Mouse (Mus musculus) myocyte (in vitro differentiated cells): ENCODE measurements at regions not wholly inside any gene's neighbourhood (a gene's known extent, or its start where the extent isn't known, plus 50 kb on each side); places are given as distances from the start of the nearest gene placed in this dataset.

ENCODE experiments used
- H3K27me3 ChIP-seq: one replicate; pipeline ENCODE4 v1.6.1; 2011; ENCODE audit not compliant: control insufficient read depth, insufficient read depth, insufficient read length
- H3K36me3 ChIP-seq: one replicate; pipeline ENCODE4 v1.6.1; 2011; ENCODE audit not compliant: control insufficient read depth, insufficient read depth
- H3K4me2 ChIP-seq: one replicate; pipeline ENCODE4 v1.6.1; 2011; ENCODE audit warnings: low read depth, control low read depth
- H3K4me3 ChIP-seq: one replicate; pipeline ENCODE4 v1.5.1; 2011; ENCODE audit warnings: mild to moderate bottlenecking, control low read depth, moderate library complexity
- H3K79me2 ChIP-seq: one replicate; pipeline ENCODE4 v1.6.1; 2011; ENCODE audit not compliant: control insufficient read depth, insufficient read depth
- H3ac ChIP-seq: one replicate; pipeline ENCODE4 v1.6.1; 2011; ENCODE audit not compliant: control insufficient read depth, insufficient read length
- CEBPB ChIP-seq: IDR thresholded peaks from 2 replicates; pipeline ENCODE4 v1.6.1; 2011; ENCODE audit warnings: mild to moderate bottlenecking, moderate library complexity; ENCODE audit not compliant: poor library complexity, insufficient read depth, severe bottlenecking
- E2F4 ChIP-seq: IDR thresholded peaks from one replicate; pipeline ENCODE4 v1.6.1; 2011; ENCODE audit warnings: mild to moderate bottlenecking, control low read depth, moderate library complexity; ENCODE audit not compliant: insufficient read depth
- MAX ChIP-seq: IDR thresholded peaks from one replicate; pipeline ENCODE4 v1.6.1; 2011; ENCODE audit warnings: low read depth, mild to moderate bottlenecking, control low read depth
- MYOD1 ChIP-seq, 3 experiments: IDR thresholded peaks; one replicate each; pipeline ENCODE4 v1.6.1; 2011; ENCODE audit warnings: control low read depth in 2 of 3, low read depth in 2 of 3, mild to moderate bottlenecking in 2 of 3, moderate library complexity in 1 of 3; ENCODE audit not compliant: insufficient read length in 2 of 3, control insufficient read depth in 1 of 3
- MYOG ChIP-seq, 3 experiments: IDR thresholded peaks; one replicate each; pipeline ENCODE4 v1.6.1; 2011; ENCODE audit warnings: control low read depth in 2 of 3, low read depth in 2 of 3, mild to moderate bottlenecking in 2 of 3; ENCODE audit not compliant: insufficient read length in 2 of 3, control insufficient read depth in 1 of 3, insufficient read depth in 1 of 3
- POLR2A ChIP-seq: IDR thresholded peaks from one replicate; pipeline ENCODE4 v1.6.1; 2011; ENCODE audit warnings: low read depth, mild to moderate bottlenecking, control low read depth, moderate library complexity; ENCODE audit not compliant: insufficient read length
- POLR2AphosphoS2 ChIP-seq: IDR thresholded peaks from one replicate; pipeline ENCODE4 v1.6.1; 2011; ENCODE audit warnings: low read depth, control low read depth; ENCODE audit not compliant: insufficient read length
- REST ChIP-seq: IDR thresholded peaks from one replicate; pipeline ENCODE4 v1.6.1; 2011; ENCODE audit warnings: mild to moderate bottlenecking, control low read depth, moderate library complexity; ENCODE audit not compliant: insufficient read depth, insufficient read length
- SRF ChIP-seq: IDR thresholded peaks from one replicate; pipeline ENCODE4 v1.6.1; 2011; ENCODE audit warnings: low read depth; ENCODE audit not compliant: control insufficient read depth, insufficient read length
- TCF12 ChIP-seq: IDR thresholded peaks from one replicate; pipeline ENCODE4 v1.6.1; 2011; ENCODE audit warnings: mild to moderate bottlenecking, control low read depth; ENCODE audit not compliant: poor library complexity, insufficient read depth, severe bottlenecking
- TCF3 ChIP-seq: IDR thresholded peaks from one replicate; pipeline ENCODE4 v1.6.1; 2011; ENCODE audit warnings: low read depth, control low read depth; ENCODE audit not compliant: insufficient read length
- USF1 ChIP-seq: IDR thresholded peaks from one replicate; pipeline ENCODE4 v1.6.1; 2011; ENCODE audit warnings: low read depth, mild to moderate bottlenecking, control low read depth, moderate library complexity

- Histone ChIP-seq H3ac (no peak overlapping the region), H3K79me2 (no peaks in the 10 kb centered on the region), H3K4me2 (no peak overlapping the region), H3K27me3 (no peaks in the 10 kb centered on the region), H3K36me3 (no peaks in the 10 kb centered on the region), H3K4me3 (no peak overlapping the region)
- TF ChIP-seq POLR2AphosphoS2, result no peak
Measured at GRCm38 (mm10) chr1:73348476-73348875, 332.8 kb upstream of the Tnp1 start.

- Histone ChIP-seq H3K4me2 (no peak overlapping the region), H3K4me3 (no peak overlapping the region), H3ac (no peak overlapping the region), H3K36me3 (no peaks in the 10 kb centered on the region), H3K79me2 (no peaks in the 10 kb centered on the region), H3K27me3 (no peaks in the 10 kb centered on the region)
- TF ChIP-seq USF1 (no peak), POLR2AphosphoS2 (no peak), CEBPB (no peak), TCF3 (no peak), MYOD1 (IDR thresholded peaks at IDR 0.05; ENCODE audit: control insufficient read depth in 1 of 3, insufficient read length in 2 of 3, low read depth in 2 of 3) (no peak), POLR2A (no peak), REST (no peak), SRF (no peak), MAX (no peak), TCF12 (no peak), MYOG (IDR thresholded peaks at IDR 0.05; ENCODE audit: control insufficient read depth in 1 of 3, insufficient read depth in 1 of 3, insufficient read length in 2 of 3, low read depth in 2 of 3) (no peak), E2F4 (no peak)
Measured at GRCm38 (mm10) chr1:73344587-73344986, 328.9 kb upstream of the Tnp1 start.

GRCm38 (mm10) chr1:73341911-73342310 lies 326.2 kb upstream of the Tnp1 start:
- H3ac ChIP-seq, result no peak overlapping the region
- no peaks in the 10 kb centered on the region for H3K79me2 ChIP-seq
- TF ChIP-seq REST (no peak), USF1 (no peak), MYOD1 (IDR thresholded peaks at IDR 0.05; ENCODE audit: control insufficient read depth in 1 of 3, insufficient read length in 2 of 3, low read depth in 2 of 3) (no peak), CEBPB (no peak), TCF3 (no peak), E2F4 (no peak), POLR2AphosphoS2 (no peak), POLR2A (no peak), MAX (no peak), MYOG (IDR thresholded peaks at IDR 0.05; ENCODE audit: control insufficient read depth in 1 of 3, insufficient read depth in 1 of 3, insufficient read length in 2 of 3, low read depth in 2 of 3) (no peak), TCF12 (no peak)
- H3K4me2 ChIP-seq, result no peak overlapping the region
- no peaks in the 10 kb centered on the region for H3K27me3 ChIP-seq
- H3K4me3 ChIP-seq, result no peak overlapping the region
- H3K36me3 ChIP-seq, result no peaks in the 10 kb centered on the region

GRCm38 (mm10) chr1:73337401-73337800 lies 321.7 kb upstream of the Tnp1 start:
- Histone ChIP-seq H3ac (no peak overlapping the region), H3K27me3 (no peaks in the 10 kb centered on the region), H3K4me3 (no peak overlapping the region), H3K36me3 (no peaks in the 10 kb centered on the region), H3K79me2 (no peaks in the 10 kb centered on the region), H3K4me2 (no peak overlapping the region)
- TF ChIP-seq TCF12, result no peak
- no peak for TF ChIP-seq SRF
- no peak for TF ChIP-seq E2F4
- no peak for TF ChIP-seq CEBPB
- TF ChIP-seq MAX, result no peak
- TF ChIP-seq MYOD1 (IDR thresholded peaks at IDR 0.05; ENCODE audit: control insufficient read depth in 1 of 3, insufficient read length in 2 of 3, low read depth in 2 of 3), result no peak
- no peak for TF ChIP-seq POLR2A
- TF ChIP-seq POLR2AphosphoS2, result no peak
- TF ChIP-seq TCF3, result no peak
- no peak for TF ChIP-seq MYOG (IDR thresholded peaks at IDR 0.05; ENCODE audit: control insufficient read depth in 1 of 3, insufficient read depth in 1 of 3, insufficient read length in 2 of 3, low read depth in 2 of 3)
- no peak for TF ChIP-seq USF1
- TF ChIP-seq REST, result no peak

- no peak overlapping the region for H3K4me2 ChIP-seq
- H3ac ChIP-seq, result no peak overlapping the region
- no peaks in the 10 kb centered on the region for H3K36me3 ChIP-seq
- H3K79me2 ChIP-seq, result no peaks in the 10 kb centered on the region
- no peaks in the 10 kb centered on the region for H3K27me3 ChIP-seq
- TF ChIP-seq MYOG (IDR thresholded peaks at IDR 0.05; ENCODE audit: control insufficient read depth in 1 of 3, insufficient read depth in 1 of 3, insufficient read length in 2 of 3, low read depth in 2 of 3) (no peak), REST (no peak), MAX (no peak), POLR2A (no peak), E2F4 (no peak)
- H3K4me3 ChIP-seq, result no peak overlapping the region
Measured at GRCm38 (mm10) chr1:73309556-73309955, 293.8 kb upstream of the Tnp1 start.
